Mouse (Mus musculus): Measurements from ENCODE around the gene Vmn2r96.

DNA sequence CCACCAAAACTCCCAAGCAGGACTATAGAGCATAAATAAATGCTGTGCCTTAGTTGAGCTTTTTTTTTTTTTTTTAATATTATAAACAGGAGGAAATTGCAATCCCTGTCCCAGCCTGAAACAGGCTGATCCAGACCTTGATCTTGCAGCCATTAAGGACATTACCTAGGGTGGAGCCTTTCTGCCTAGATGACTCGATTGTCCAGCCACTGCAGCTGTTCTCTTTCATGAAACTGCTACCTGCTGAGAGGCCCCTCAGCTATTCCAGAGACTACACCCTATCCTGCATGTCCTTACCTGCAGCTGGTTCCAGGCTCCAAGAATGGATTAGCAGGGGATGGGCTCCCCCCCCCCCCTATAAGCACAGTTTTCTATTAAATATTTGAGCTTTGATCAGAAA lies 49.0 kb upstream of the Vmn2r96 start:
- TF ChIP-seq GATA1 (IDR thresholded peaks at IDR 0.05; ENCODE audit: low read length), result no peak
- TF ChIP-seq TAL1 (IDR thresholded peaks at IDR 0.05; ENCODE audit: low read length), result no peak

Measured in erythroblast, embryonic 14.5 days (primary cell).